Mouse (Mus musculus): ENCODE measurements around the gene Polr2j.

The Polr2j gene

GRCm38 (mm10) chr5:136168071-136168470, 51.6 kb downstream of the Polr2j start:
- DNase-seq = no peak

- DNase-seq = no peak
These were observed 53.4 kb downstream of the Polr2j start for GRCm38 (mm10) chr5:136169626-136170511.

- peak; percentile 90 for DNase-seq
These were observed 54.3 kb downstream of the Polr2j start, which contains the start of gene Orai2 for GRCm38 (mm10) chr5:136170512-136171362. Gene Orai2, minus strand, starts transcription at chr5:136170713.

- peak; percentile 23 for DNase-seq
These were observed 55.2 kb downstream of the Polr2j start for GRCm38 (mm10) chr5:136171363-136172341.
